Mouse (Mus musculus) embryonic facial prominence, embryonic 15.5 days (tissue): ENCODE data around the gene Col23a1. TPM values are rescaled to one million over a fixed set of nuclear protein-coding genes. Genes with fewer than 3 reads are reported as not detected.

Source experiments
- ATAC-seq: fragments of 200-750 bp; cut with Nextera tagmentation; 2 replicates; pipeline ENCODE4 v1.8.0; 2017; ENCODE audit warnings: low read depth, moderate TSS enrichment; ENCODE audit not compliant: insufficient number of reproducible peaks, low FRiP score, low TSS enrichment
- H3K27ac ChIP-seq: fragments of 300-500 bp; sonication (generic); replicated peaks from 2 replicates; pipeline ENCODE4 v1.5.1; 2015; ENCODE audit warnings: mild to moderate bottlenecking, inconsistent platforms
- H3K27me3 ChIP-seq: fragments of 300-500 bp; sonication (generic); 2 replicates; pipeline ENCODE4 v1.6.1; 2015; ENCODE audit warnings: inconsistent platforms
- H3K36me3 ChIP-seq: fragments of 300-500 bp; sonication (generic); 2 replicates; pipeline ENCODE4 v1.6.1; 2015; ENCODE audit warnings: mild to moderate bottlenecking, inconsistent platforms
- H3K4me1 ChIP-seq: fragments of 300-500 bp; sonication (generic); 2 replicates; pipeline ENCODE4 v1.6.1; 2015; ENCODE audit warnings: inconsistent platforms
- H3K4me2 ChIP-seq: fragments of 300-500 bp; sonication (generic); replicated peaks from 2 replicates; pipeline ENCODE4 v1.6.1; 2015; ENCODE audit warnings: mild to moderate bottlenecking, inconsistent platforms
- H3K4me3 ChIP-seq: fragments of 300-500 bp; sonication (generic); replicated peaks from 2 replicates; pipeline ENCODE4 v1.5.1; 2015; ENCODE audit warnings: mild to moderate bottlenecking, inconsistent platforms
- H3K9ac ChIP-seq: fragments of 300-500 bp; sonication (generic); 2 replicates; pipeline ENCODE4 v1.6.1; 2015; ENCODE audit warnings: inconsistent platforms
- H3K9me3 ChIP-seq: fragments of 300-500 bp; sonication (generic); replicated peaks from 2 replicates; pipeline ENCODE4 v1.6.1; 2016; ENCODE audit warnings: inconsistent platforms
- WGBS: fragments of 180-500 bp; shearing (Covaris S2); methylation state at CpG from one replicate; pipeline ENCODE4 v1.1.7; 2015; 5-methylcytosine and 5-hydroxymethylcytosine counted together
- polyA plus RNA-seq: library from polyadenylated mRNA; unstranded; fragments of >200 nt; fragmentation: Nextera tagmentation; extraction: Ambion mirVana; gene quantifications from 2 replicates; pipeline ENCODE4 v1.2.1, GENCODE M21; 2015

The Col23a1 gene
- polyA plus RNA-seq, 1 experiment from 2014 or later = 26.2 TPM

- Histone ChIP-seq H3K4me1 (peaks cover 28% of the 10 kb centered on the region), H3K9me3 (no peaks in the 10 kb centered on the region), H3K36me3 (peaks cover 11% of the 10 kb centered on the region), H3K27ac (no peak overlapping the region), H3K4me2 (no peak overlapping the region), H3K4me3 (no peak overlapping the region), H3K9ac (no peak overlapping the region), H3K27me3 (no peaks in the 10 kb centered on the region)
- 22% methylated on average over 8 of the region's 8 CpGs for WGBS
- no peak for ATAC-seq
Observed at GRCm38 (mm10) chr11:51582713-51583112, 293.0 kb downstream of the Col23a1 start.

GRCm38 (mm10) chr11:51584057-51584430 is 294.3 kb downstream of the Col23a1 start:
- 14% methylated on average over 9 of the region's 9 CpGs for WGBS
- Histone ChIP-seq H3K4me3 (peak overlapping the region; percentile 83), H3K9ac (peak overlapping the region; percentile 72), H3K4me1 (peaks cover 28% of the 10 kb centered on the region), H3K27me3 (no peaks in the 10 kb centered on the region), H3K36me3 (peaks cover 24% of the 10 kb centered on the region), H3K27ac (peak overlapping the region; percentile 93), H3K4me2 (peak overlapping the region; percentile 80), H3K9me3 (no peaks in the 10 kb centered on the region)
- no peak for ATAC-seq

- peak within 1 kb of the TSS; percentile 83 for H3K4me3 ChIP-seq
- H3K9ac ChIP-seq = peak within 1 kb of the TSS; percentile 72
- peak; percentile 93 for ATAC-seq
- no peaks in the 10 kb centered on the region for H3K9me3 ChIP-seq
- H3K4me2 ChIP-seq = peak within 1 kb of the TSS; percentile 80
- peaks cover 28% of the 10 kb centered on the region for H3K4me1 ChIP-seq
- no peaks in the 10 kb centered on the region for H3K27me3 ChIP-seq
- peak within 1 kb of the TSS; percentile 93 for H3K27ac ChIP-seq
- peaks cover 30% of the 10 kb centered on the region for H3K36me3 ChIP-seq
- WGBS = under 1% methylated on average over 59 of the region's 59 CpGs
Observed at GRCm38 (mm10) chr11:51584431-51585248, 294.9 kb downstream of the Col23a1 start, which contains the start of gene Phykpl. Gene Phykpl, plus strand, starts transcription at chr11:51584757.

GRCm38 (mm10) chr11:51585608-51586252 is 296.0 kb downstream of the Col23a1 start:
- Histone ChIP-seq H3K36me3 (peaks cover 40% of the 10 kb centered on the region), H3K4me3 (peak overlapping the region; percentile 83), H3K9ac (peak overlapping the region; percentile 72; the same call in 1 of the 2 replicates), H3K27ac (no peak overlapping the region), H3K9me3 (no peaks in the 10 kb centered on the region), H3K4me2 (peak overlapping the region; percentile 80), H3K27me3 (no peaks in the 10 kb centered on the region), H3K4me1 (peaks cover 28% of the 10 kb centered on the region)
- ATAC-seq = no peak
- WGBS = 61% methylated on average over 8 of the region's 8 CpGs

GRCm38 (mm10) chr11:51586411-51586810 is 296.7 kb downstream of the Col23a1 start:
- H3K36me3 ChIP-seq = peaks cover 46% of the 10 kb centered on the region
- H3K4me3 ChIP-seq = no peak overlapping the region
- no peaks in the 10 kb centered on the region for H3K27me3 ChIP-seq
- WGBS = 90% methylated on average over 13 of the region's 13 CpGs
- no peaks in the 10 kb centered on the region for H3K9me3 ChIP-seq
- H3K4me2 ChIP-seq = no peak overlapping the region
- ATAC-seq = no peak
- H3K9ac ChIP-seq = no peak overlapping the region
- H3K27ac ChIP-seq = no peak overlapping the region
- H3K4me1 ChIP-seq = peaks cover 28% of the 10 kb centered on the region

GRCm38 (mm10) chr11:51587059-51587458 is 297.3 kb downstream of the Col23a1 start:
- Histone ChIP-seq H3K9me3 (no peaks in the 10 kb centered on the region), H3K36me3 (peaks cover 52% of the 10 kb centered on the region), H3K4me3 (no peak overlapping the region), H3K27ac (no peak overlapping the region), H3K4me1 (peaks cover 28% of the 10 kb centered on the region), H3K4me2 (no peak overlapping the region), H3K27me3 (no peaks in the 10 kb centered on the region), H3K9ac (no peak overlapping the region)
- ATAC-seq = no peak
- WGBS = 90% methylated on average over 1 of the region's 1 CpGs

- Histone ChIP-seq H3K4me3 (no peak overlapping the region), H3K9me3 (no peaks in the 10 kb centered on the region), H3K36me3 (peaks cover 70% of the 10 kb centered on the region), H3K27ac (no peak overlapping the region), H3K4me2 (no peak overlapping the region), H3K27me3 (no peaks in the 10 kb centered on the region), H3K4me1 (peaks cover 19% of the 10 kb centered on the region), H3K9ac (no peak overlapping the region)
- 96% methylated on average over 3 of the region's 3 CpGs for WGBS
- no peak for ATAC-seq
Observed at GRCm38 (mm10) chr11:51588833-51589232, 299.1 kb downstream of the Col23a1 start.

GRCm38 (mm10) chr11:51590002-51590401 is 300.3 kb downstream of the Col23a1 start:
- no peak overlapping the region for H3K9ac ChIP-seq
- peaks cover 77% of the 10 kb centered on the region for H3K36me3 ChIP-seq
- peaks cover 15% of the 10 kb centered on the region; the same call in 1 of the 2 replicates for H3K4me1 ChIP-seq
- H3K4me3 ChIP-seq = no peak overlapping the region
- no peak for ATAC-seq
- no peak overlapping the region for H3K4me2 ChIP-seq
- no peak overlapping the region for H3K27ac ChIP-seq
- H3K9me3 ChIP-seq = no peaks in the 10 kb centered on the region
- no peaks in the 10 kb centered on the region for H3K27me3 ChIP-seq

GRCm38 (mm10) chr11:51591168-51591567 is 301.4 kb downstream of the Col23a1 start:
- Histone ChIP-seq H3K9ac (no peak overlapping the region), H3K36me3 (peaks cover 89% of the 10 kb centered on the region), H3K27ac (no peak overlapping the region), H3K4me1 (0 out of 2 replicates have a peak, but pooled peaks cover 5% of the 10 kb centered on the region), H3K9me3 (no peaks in the 10 kb centered on the region), H3K27me3 (no peaks in the 10 kb centered on the region), H3K4me2 (no peak overlapping the region), H3K4me3 (no peak overlapping the region)
- no peak for ATAC-seq
- WGBS = 70% methylated on average over 7 of the region's 7 CpGs

GRCm38 (mm10) chr11:51591915-51592314 is 302.2 kb downstream of the Col23a1 start:
- no peaks in the 10 kb centered on the region for H3K9me3 ChIP-seq
- H3K4me1 ChIP-seq = no peaks in the 10 kb centered on the region
- no peak overlapping the region for H3K4me3 ChIP-seq
- 86% methylated on average over 7 of the region's 7 CpGs for WGBS
- no peak overlapping the region for H3K4me2 ChIP-seq
- H3K9ac ChIP-seq = no peak overlapping the region
- ATAC-seq = no peak
- H3K27me3 ChIP-seq = no peaks in the 10 kb centered on the region
- peaks cover 93% of the 10 kb centered on the region for H3K36me3 ChIP-seq
- H3K27ac ChIP-seq = no peak overlapping the region

GRCm38 (mm10) chr11:51593368-51593767 is 303.6 kb downstream of the Col23a1 start:
- no peaks in the 10 kb centered on the region for H3K27me3 ChIP-seq
- H3K4me2 ChIP-seq = no peak overlapping the region
- no peak for ATAC-seq
- 0 out of 2 replicates have a peak, but pooled peaks cover 3% of the 10 kb centered on the region for H3K4me1 ChIP-seq
- no peak overlapping the region for H3K27ac ChIP-seq
- WGBS = 88% methylated on average over 4 of the region's 4 CpGs
- no peak overlapping the region for H3K4me3 ChIP-seq
- H3K36me3 ChIP-seq = peaks cover 93% of the 10 kb centered on the region
- no peak overlapping the region for H3K9ac ChIP-seq
- no peaks in the 10 kb centered on the region for H3K9me3 ChIP-seq
